Mouse (Mus musculus): ENCODE measurements around the gene Tank.

Tank gene

DNA sequence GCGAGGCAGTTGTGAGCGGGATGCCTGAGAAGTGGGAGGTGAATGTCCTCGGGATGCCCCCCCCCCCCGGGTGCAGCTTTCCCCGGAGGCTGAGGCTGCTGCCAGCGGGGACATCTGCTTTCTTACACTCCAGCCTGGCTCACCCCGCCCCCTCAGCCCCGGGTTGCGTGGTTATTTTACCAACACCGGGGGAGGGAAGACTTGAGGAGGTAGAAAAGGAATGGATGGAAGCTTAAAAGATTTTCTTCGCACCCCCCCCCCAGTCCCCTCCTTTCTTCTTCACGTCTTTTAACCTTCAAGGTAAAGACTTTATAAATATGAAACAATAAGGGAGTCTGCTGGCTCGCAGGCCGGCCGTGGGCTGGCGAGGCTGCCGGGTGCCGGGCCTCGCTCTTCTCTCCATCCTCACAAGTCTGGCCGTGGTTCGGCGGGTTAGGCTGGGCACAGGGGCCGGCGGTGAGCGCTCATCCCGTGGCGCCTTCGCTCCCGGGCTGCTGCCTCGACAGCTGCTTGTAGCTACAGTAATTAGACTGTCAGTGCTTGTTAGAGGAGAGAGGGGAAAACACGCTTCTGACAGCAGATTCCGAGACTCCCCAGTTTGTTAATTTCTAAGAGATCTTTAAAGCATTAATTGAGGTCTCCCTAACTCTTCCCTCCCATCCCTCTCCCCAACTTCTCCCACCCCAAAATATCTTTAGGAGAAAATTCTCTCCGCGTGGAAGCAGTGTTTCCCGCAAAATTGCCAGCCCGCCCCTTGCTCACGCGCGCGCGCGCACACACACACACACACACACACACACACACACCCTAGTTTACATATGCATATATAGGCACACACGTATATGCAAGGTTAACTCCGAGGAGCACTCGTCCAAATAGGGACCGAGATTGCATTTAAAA is 77.2 kb downstream of the Tank start:
- peak; percentile 79 to 85 for DNase-seq (ENCODE audit: low spot score in 2 of 2)

- peak; percentile 88 to 89 for DNase-seq (ENCODE audit: low spot score in 2 of 2)
Measured at GRCm38 (mm10) chr2:61656421-61657411, 78.3 kb downstream of the Tank start.

DNA sequence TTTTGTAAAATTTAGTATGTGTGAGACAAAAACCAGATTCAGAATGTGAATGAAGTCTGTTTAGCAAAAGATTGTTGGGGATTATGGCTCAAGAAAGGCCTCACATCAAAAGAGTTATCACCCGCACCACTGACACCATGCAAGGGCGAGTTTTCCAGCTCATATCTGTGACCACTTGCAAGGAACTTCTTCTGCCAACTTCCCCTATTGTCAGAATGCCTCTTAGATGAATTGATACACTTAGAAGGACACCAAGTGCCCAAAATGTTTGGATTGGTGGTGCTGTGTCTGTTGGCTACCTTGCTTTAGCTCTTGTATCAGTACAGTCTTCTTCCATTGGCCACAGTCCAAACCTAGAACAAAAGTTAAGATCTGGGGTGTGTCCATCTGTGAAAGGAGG is 80.9 kb downstream of the Tank start:
- no peak for DNase-seq (ENCODE audit: low spot score in 2 of 2)

- DNase-seq (ENCODE audit: low spot score in 2 of 2), result no peak
Measured at GRCm38 (mm10) chr2:61662833-61663232, 84.4 kb downstream of the Tank start.

DNA sequence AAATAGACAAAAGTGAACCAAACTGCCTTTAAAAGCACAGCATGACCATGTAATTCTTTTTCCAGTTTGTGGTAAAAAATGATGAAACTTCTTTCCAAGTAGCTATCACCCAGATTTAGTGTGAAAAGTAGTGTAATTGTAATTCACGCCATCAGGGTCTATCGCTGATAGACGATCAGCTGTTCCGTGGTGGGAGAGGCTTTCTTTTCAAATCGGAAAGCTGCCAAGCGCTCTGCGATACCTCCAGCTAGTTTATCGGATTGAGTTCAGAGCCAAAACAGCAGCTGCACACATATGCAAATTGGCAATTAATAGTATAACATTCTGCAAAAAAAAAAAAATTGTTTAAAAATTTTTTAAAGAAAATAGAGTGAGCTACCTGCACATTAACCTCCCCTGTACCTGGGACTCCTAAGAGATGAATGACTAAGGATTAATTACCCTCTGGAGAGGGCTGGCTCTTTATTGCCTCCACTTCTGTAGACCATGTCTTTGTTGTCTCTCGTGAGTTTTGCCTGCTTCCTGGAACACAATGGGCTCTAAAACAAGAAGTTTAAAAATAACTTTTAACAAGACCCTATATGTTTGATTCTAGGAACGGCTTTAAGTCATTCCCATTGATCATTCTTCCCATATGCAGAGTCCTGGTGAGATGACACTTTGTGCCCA is 85.3 kb downstream of the Tank start:
- no peak for DNase-seq (ENCODE audit: low spot score in 2 of 2)

- DNase-seq (ENCODE audit: low spot score in 2 of 2), result no peak
Measured at GRCm38 (mm10) chr2:61667420-61667819, 89.0 kb downstream of the Tank start.

DNA sequence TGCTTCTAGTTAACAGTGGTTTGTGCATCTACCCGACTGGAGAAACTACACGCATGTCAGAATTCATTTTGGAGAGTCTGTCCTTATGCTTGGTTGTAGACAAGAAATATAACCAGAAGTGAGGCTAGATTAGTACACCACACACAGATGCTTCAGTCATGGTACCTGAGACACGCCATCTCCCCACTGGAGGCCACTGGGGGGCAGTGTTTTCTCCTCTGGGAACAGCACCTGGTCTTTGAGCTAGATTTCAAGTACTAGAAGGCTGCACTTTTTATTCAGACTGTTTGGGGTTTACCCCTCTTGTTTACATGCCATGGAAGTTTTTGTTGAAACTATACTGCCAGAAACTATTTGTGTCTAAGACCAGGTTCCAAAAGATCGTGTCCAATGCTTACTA is 89.9 kb downstream of the Tank start:
- DNase-seq (ENCODE audit: low spot score in 2 of 2), result peak; percentile 34 to 37

- DNase-seq (ENCODE audit: low spot score in 2 of 2), result no peak
Measured at GRCm38 (mm10) chr2:61674555-61674954, 96.2 kb downstream of the Tank start.

DNA sequence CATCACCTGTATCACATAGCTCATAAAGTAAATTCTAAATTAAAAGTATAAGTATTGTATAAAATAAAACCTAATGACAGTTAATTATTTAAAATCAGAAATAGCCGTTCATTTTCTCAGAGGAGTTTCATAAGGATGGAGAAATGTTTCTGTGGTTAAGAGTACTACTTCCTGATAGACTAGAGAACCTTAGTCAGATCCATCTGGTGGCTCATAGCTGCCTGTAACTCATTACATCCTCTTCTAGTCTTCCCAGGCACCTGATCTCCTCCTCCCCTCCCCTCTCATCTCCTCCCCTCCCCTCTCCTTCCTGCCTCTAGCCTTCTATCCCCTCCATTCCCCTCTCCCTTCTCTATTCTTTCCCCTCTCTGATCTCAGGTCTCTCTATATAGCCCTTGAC is 103.2 kb downstream of the Tank start:
- DNase-seq (ENCODE audit: low spot score in 2 of 2), result no peak

DNA sequence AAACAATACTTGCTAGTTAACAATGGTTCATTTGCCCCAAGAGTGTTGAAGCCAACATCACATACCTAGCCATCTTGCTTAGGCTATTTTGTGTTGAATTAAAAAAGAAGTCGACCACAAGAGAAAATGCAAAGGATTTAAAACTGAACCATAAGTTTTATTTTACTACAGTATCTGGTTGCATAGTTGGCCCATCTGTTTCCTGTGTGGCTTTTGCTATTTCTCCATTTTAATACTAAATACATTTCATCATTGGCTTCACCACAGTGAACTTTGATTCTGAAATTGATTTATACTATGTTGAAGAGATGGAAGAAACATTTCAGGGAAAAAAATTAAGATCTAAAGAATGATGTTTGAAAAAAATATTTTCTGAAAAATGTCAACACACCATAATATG is 108.1 kb downstream of the Tank start:
- DNase-seq (ENCODE audit: low spot score in 2 of 2), result no peak

DNA sequence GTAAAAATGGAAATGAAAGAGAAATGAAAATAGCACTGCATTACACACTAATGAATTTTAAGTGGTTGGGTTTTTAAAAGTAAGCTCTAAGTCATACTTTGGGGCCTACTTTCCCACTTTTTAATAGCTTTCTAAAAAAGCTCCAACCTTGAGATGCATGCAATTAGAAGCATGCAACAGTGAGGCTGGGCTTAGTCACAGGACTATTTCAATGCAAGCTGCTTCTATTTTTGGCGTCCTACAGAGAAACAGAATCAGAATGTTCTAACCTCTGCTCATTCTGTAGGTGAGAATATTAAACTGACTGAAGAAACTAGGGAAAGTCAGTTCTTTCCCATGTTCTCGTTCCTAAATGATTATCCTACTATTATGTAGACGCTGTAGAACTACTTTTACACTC is 110.7 kb downstream of the Tank start:
- no peak for DNase-seq (ENCODE audit: low spot score in 2 of 2)
